Mouse (Mus musculus): ENCODE data around the gene Disp1. TPM values are rescaled to one million over a fixed set of nuclear protein-coding genes. Genes with fewer than 3 reads are reported as not detected.

Disp1 gene
- total and polyA plus RNA-seq, 3 experiments: 7.3 to 10.6 (median 8.4) TPM

- H3K9ac ChIP-seq (ENCODE audit: low read depth, low read length): no peak overlapping the region
- no peaks in the 10 kb centered on the region for H3K27me3 ChIP-seq (ENCODE audit: control insufficient read depth, insufficient read depth, low read length)
- H3K4me1 ChIP-seq (ENCODE audit: control insufficient read depth, insufficient read depth, low read length): peaks cover 7% of the 10 kb centered on the region
- no peaks in the 10 kb centered on the region for H3K36me3 ChIP-seq (ENCODE audit: control insufficient read depth, insufficient read depth, low read length)
- no peak for TF ChIP-seq POLR2A (IDR thresholded peaks at IDR 0.05; ENCODE audit: insufficient read depth, low read depth, low read length)
- TF ChIP-seq EP300 (IDR thresholded peaks at IDR 0.05; ENCODE audit: insufficient read depth, low read depth, low read length): no peak
- TF ChIP-seq CTCF (IDR thresholded peaks at IDR 0.05): no peak
- no peak for DNase-seq
- no peaks in the 10 kb centered on the region for H3K79me2 ChIP-seq (replicated peaks; ENCODE audit: control insufficient read depth, insufficient read depth, low read length)
- 54% methylated on average over 15 of the region's 15 CpGs for WGBS
- intact Hi-C loops (cut with DNase I): no loop called here
- H3K4me3 ChIP-seq: no peak overlapping the region
- no peak overlapping the region for H3K27ac ChIP-seq
These were observed 146.1 kb downstream of the Disp1 start for GRCm38 (mm10) chr1:183075121-183075822.

GRCm38 (mm10) chr1:183072263-183073050, 148.9 kb downstream of the Disp1 start:
- no peaks in the 10 kb centered on the region for H3K79me2 ChIP-seq (replicated peaks; ENCODE audit: control insufficient read depth, insufficient read depth, low read length)
- H3K4me3 ChIP-seq: no peak overlapping the region
- peak; percentile 69 to 84 for DNase-seq
- H3K4me1 ChIP-seq (ENCODE audit: control insufficient read depth, insufficient read depth, low read length): peaks cover 13% of the 10 kb centered on the region
- H3K27ac ChIP-seq: peak overlapping the region; percentile 51
- TF ChIP-seq CTCF (IDR thresholded peaks at IDR 0.05): no peak
- peak; percentile 90 for TF ChIP-seq EP300 (IDR thresholded peaks at IDR 0.05; ENCODE audit: insufficient read depth, low read depth, low read length)
- 35% methylated on average over 12 of the region's 12 CpGs for WGBS
- no peaks in the 10 kb centered on the region for H3K36me3 ChIP-seq (ENCODE audit: control insufficient read depth, insufficient read depth, low read length)
- H3K27me3 ChIP-seq (ENCODE audit: control insufficient read depth, insufficient read depth, low read length): no peaks in the 10 kb centered on the region
- H3K9ac ChIP-seq (ENCODE audit: low read depth, low read length): no peak overlapping the region
- intact Hi-C loops (cut with DNase I): loop anchor here (5.0 kb wide), 1 partner anchor 45 kb away; no protein-coding TSS in a partner anchor

DNA sequence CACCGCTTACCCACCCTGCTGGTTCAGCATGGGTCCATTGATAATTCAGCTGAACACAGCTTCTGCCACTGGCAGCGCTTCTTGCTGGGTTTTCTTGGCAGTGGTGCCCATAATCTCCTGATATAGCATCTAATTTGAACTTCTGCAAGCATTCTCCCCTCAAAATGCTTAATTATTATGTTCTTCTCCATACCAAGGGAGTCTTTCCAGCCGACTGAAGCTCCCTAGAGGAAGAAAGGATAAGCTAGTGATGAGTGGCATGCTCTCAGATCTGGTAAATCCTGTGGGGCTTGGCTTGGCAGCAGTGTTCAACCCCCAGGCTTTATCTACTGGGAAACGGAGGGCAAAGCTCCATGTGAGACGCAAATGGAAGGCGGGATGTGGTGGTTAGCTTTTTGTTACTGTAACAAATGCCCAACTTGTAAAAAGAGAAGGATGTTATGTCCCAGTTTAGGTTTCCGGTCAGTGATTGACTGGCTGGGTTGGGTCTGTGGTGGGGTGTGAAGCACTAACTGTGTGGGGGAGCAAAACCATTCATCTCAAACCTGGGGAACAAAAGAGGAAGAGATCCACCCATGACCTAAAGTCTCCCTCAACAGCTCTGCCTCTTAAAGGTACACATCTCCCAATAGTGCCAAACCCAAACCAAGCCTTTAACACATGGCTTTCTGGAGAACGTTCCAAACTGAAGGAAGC, 151.2 kb downstream of the Disp1 start:
- Histone ChIP-seq H3K36me3 (ENCODE audit: control insufficient read depth, insufficient read depth, low read length) (no peaks in the 10 kb centered on the region), H3K9ac (ENCODE audit: low read depth, low read length) (no peak overlapping the region), H3K4me3 (no peak overlapping the region), H3K79me2 (replicated peaks; ENCODE audit: control insufficient read depth, insufficient read depth, low read length) (no peaks in the 10 kb centered on the region), H3K27ac (no peak overlapping the region), H3K27me3 (ENCODE audit: control insufficient read depth, insufficient read depth, low read length) (no peaks in the 10 kb centered on the region), H3K4me1 (ENCODE audit: control insufficient read depth, insufficient read depth, low read length) (peaks cover 15% of the 10 kb centered on the region)
- WGBS: 77% methylated on average over 8 of the region's 8 CpGs
- intact Hi-C loops (cut with DNase I): loop anchor here (5.0 kb wide), 1 partner anchor 47 kb away; no protein-coding TSS in a partner anchor
- no peak for TF ChIP-seq EP300 (IDR thresholded peaks at IDR 0.05; ENCODE audit: insufficient read depth, low read depth, low read length)
- TF ChIP-seq POLR2A (IDR thresholded peaks at IDR 0.05; ENCODE audit: insufficient read depth, low read depth, low read length): no peak
- TF ChIP-seq CTCF (IDR thresholded peaks at IDR 0.05): no peak
- DNase-seq: no peak

- TF ChIP-seq CTCF (IDR thresholded peaks at IDR 0.05): no peak
- TF ChIP-seq POLR2A (IDR thresholded peaks at IDR 0.05; ENCODE audit: insufficient read depth, low read depth, low read length): no peak
- TF ChIP-seq EP300 (IDR thresholded peaks at IDR 0.05; ENCODE audit: insufficient read depth, low read depth, low read length): no peak
- no peak overlapping the region for H3K9ac ChIP-seq (ENCODE audit: low read depth, low read length)
- no peak overlapping the region for H3K27ac ChIP-seq
- 75% methylated on average over 7 of the region's 7 CpGs for whole genome bisulfite sequencing
- no peak overlapping the region for H3K4me3 ChIP-seq
- H3K36me3 ChIP-seq (ENCODE audit: control insufficient read depth, insufficient read depth, low read length): no peaks in the 10 kb centered on the region
- peaks cover 15% of the 10 kb centered on the region for H3K4me1 ChIP-seq (ENCODE audit: control insufficient read depth, insufficient read depth, low read length)
- peak in 1 of 2 experiments; percentile 48 for DNase-seq
- H3K79me2 ChIP-seq (replicated peaks; ENCODE audit: control insufficient read depth, insufficient read depth, low read length): no peaks in the 10 kb centered on the region
- intact Hi-C loops (cut with DNase I): no loop called here
- H3K27me3 ChIP-seq (ENCODE audit: control insufficient read depth, insufficient read depth, low read length): no peaks in the 10 kb centered on the region
These were observed 153.5 kb downstream of the Disp1 start for GRCm38 (mm10) chr1:183067807-183068206.

DNA sequence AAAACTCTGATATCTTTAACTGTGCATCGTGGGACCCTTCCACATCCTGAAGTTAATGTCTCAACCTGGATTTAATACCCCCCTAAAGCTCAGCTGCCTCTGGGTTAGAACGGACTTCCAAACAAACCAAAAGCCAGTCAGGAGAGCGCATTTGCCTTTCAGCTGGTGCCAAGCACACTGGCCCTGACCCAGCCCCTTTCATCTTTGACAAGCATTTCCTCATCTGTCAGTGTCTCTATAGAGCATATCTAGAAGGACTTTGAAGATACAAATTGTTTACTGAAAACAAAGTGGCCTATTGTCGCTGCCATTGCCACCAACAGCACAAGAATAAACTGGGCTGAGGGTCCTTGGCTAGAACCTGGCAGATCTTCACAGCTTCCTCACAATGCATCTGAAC, 154.3 kb downstream of the Disp1 start:
- H3K4me3 ChIP-seq: no peak overlapping the region
- H3K36me3 ChIP-seq (ENCODE audit: control insufficient read depth, insufficient read depth, low read length): no peaks in the 10 kb centered on the region
- TF ChIP-seq EP300 (IDR thresholded peaks at IDR 0.05; ENCODE audit: insufficient read depth, low read depth, low read length) (no peak), POLR2A (IDR thresholded peaks at IDR 0.05; ENCODE audit: insufficient read depth, low read depth, low read length) (no peak), CTCF (IDR thresholded peaks at IDR 0.05) (no peak)
- DNase-seq: no peak
- no peak overlapping the region for H3K9ac ChIP-seq (ENCODE audit: low read depth, low read length)
- intact Hi-C loops (cut with DNase I): no loop called here
- no peaks in the 10 kb centered on the region for H3K27me3 ChIP-seq (ENCODE audit: control insufficient read depth, insufficient read depth, low read length)
- H3K4me1 ChIP-seq (ENCODE audit: control insufficient read depth, insufficient read depth, low read length): peaks cover 9% of the 10 kb centered on the region
- H3K27ac ChIP-seq: no peak overlapping the region
- 45% methylated on average over 4 of the region's 4 CpGs for WGBS
- no peaks in the 10 kb centered on the region for H3K79me2 ChIP-seq (replicated peaks; ENCODE audit: control insufficient read depth, insufficient read depth, low read length)

Data from heart, adult 2 months (tissue).